Mouse (Mus musculus) midbrain, embryonic 12.5 days (tissue): ENCODE measurements around the gene Chd9. TPM values are rescaled to one million over a fixed set of nuclear protein-coding genes. Genes with fewer than 3 reads are reported as not detected.

Experiments
- ATAC-seq: fragments of 200-750 bp; cut with Nextera tagmentation; 2 replicates; pipeline ENCODE4 v1.8.0; 2017; ENCODE audit warnings: low read depth, moderate TSS enrichment, moderate library complexity; ENCODE audit not compliant: low FRiP score
- H3K27ac ChIP-seq: fragments of 300-500 bp; sonication (generic); replicated peaks from 2 replicates; pipeline ENCODE4 v1.5.1; 2016; ENCODE audit warnings: mild to moderate bottlenecking
- H3K27me3 ChIP-seq: fragments of 300-500 bp; sonication (generic); 2 replicates; pipeline ENCODE4 v1.6.1; 2016; ENCODE audit warnings: mild to moderate bottlenecking
- H3K36me3 ChIP-seq: fragments of 300-500 bp; sonication (generic); 2 replicates; pipeline ENCODE4 v1.6.1; 2016
- H3K4me1 ChIP-seq: fragments of 300-500 bp; sonication (generic); 2 replicates; pipeline ENCODE4 v1.6.1; 2016
- H3K4me2 ChIP-seq: fragments of 300-500 bp; sonication (generic); replicated peaks from 2 replicates; pipeline ENCODE4 v1.6.1; 2016; ENCODE audit warnings: mild to moderate bottlenecking, moderate library complexity
- H3K4me3 ChIP-seq: fragments of 300-500 bp; sonication (generic); 2 replicates; pipeline ENCODE4 v1.5.1; 2016; ENCODE audit warnings: mild to moderate bottlenecking
- H3K9ac ChIP-seq: fragments of 300-500 bp; sonication (generic); replicated peaks from 2 replicates; pipeline ENCODE4 v1.6.1; 2016; ENCODE audit warnings: mild to moderate bottlenecking, moderate library complexity
- H3K9me3 ChIP-seq: fragments of 300-500 bp; sonication (generic); 2 replicates; pipeline ENCODE4 v1.6.1; 2016; ENCODE audit warnings: mild to moderate bottlenecking
- WGBS: fragments of 180-500 bp; shearing (Covaris S2); methylation state at CpG from one replicate; pipeline ENCODE4 v1.1.7; 2016; 5-methylcytosine and 5-hydroxymethylcytosine counted together
- polyA plus RNA-seq: library from polyadenylated mRNA; unstranded; fragments of >200 nt; fragmentation: Nextera tagmentation; extraction: Ambion mirVana; gene quantifications from 2 replicates; pipeline ENCODE4 v1.2.1, GENCODE M21; 2016

Gene Chd9
- polyA plus RNA-seq, 1 experiment from 2014 or later: 58.9 TPM

DNA sequence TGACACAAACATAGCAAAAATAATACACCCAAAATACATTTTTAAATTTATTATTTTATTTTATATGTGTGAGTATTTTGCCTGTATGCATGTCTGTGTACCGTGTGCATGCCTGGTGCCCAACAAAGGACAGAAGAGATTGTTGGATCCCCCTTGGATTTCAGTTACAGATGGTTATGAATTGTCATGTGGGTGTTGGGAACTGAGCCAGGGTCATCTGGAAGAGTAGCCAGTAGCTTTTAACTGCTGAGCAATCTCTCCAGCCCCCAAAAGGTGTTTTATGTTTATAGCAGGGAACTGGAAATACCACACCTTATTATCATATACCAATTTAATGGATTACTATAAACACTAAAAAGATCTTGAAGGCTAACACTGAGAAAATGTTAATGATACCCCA, 106.6 kb downstream of the Chd9 start:
- no peak overlapping the region for H3K9ac ChIP-seq
- no peaks in the 10 kb centered on the region for H3K27me3 ChIP-seq
- no peak overlapping the region for H3K4me2 ChIP-seq
- WGBS: 97% methylated on average over 1 of the region's 1 CpGs
- H3K27ac ChIP-seq: no peak overlapping the region
- no peaks in the 10 kb centered on the region for H3K9me3 ChIP-seq
- no peak for ATAC-seq
- no peak overlapping the region for H3K4me3 ChIP-seq
- H3K36me3 ChIP-seq: peaks cover 5% of the 10 kb centered on the region; the same call in 1 of the 2 replicates
- no peaks in the 10 kb centered on the region for H3K4me1 ChIP-seq

DNA sequence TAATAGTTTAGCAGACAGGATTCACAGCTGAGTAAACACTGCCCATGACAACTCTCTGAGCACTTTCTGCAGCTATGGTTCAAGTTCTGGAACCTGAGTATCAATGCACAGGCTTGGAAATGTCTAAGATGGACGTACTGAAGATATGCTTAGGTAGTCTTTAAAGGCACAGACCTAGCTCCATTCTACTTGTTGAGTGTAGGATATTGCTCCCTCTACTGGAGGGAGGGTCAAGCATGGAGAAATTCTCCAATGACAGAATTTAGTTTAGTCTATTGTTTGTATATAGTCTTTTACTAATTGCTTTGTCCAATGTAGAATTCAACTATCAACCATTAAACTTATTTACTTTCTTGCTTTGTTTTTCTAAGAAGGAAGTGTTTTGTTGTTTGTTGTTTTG, 108.7 kb downstream of the Chd9 start:
- peaks cover 5% of the 10 kb centered on the region; the same call in 1 of the 2 replicates for H3K36me3 ChIP-seq
- no peaks in the 10 kb centered on the region for H3K4me1 ChIP-seq
- H3K9me3 ChIP-seq: no peaks in the 10 kb centered on the region
- H3K4me3 ChIP-seq: no peak overlapping the region
- WGBS: 38% methylated on average over 1 of the region's 1 CpGs
- H3K27me3 ChIP-seq: no peaks in the 10 kb centered on the region
- no peak overlapping the region for H3K4me2 ChIP-seq
- no peak for ATAC-seq
- H3K27ac ChIP-seq: no peak overlapping the region
- no peak overlapping the region for H3K9ac ChIP-seq

DNA sequence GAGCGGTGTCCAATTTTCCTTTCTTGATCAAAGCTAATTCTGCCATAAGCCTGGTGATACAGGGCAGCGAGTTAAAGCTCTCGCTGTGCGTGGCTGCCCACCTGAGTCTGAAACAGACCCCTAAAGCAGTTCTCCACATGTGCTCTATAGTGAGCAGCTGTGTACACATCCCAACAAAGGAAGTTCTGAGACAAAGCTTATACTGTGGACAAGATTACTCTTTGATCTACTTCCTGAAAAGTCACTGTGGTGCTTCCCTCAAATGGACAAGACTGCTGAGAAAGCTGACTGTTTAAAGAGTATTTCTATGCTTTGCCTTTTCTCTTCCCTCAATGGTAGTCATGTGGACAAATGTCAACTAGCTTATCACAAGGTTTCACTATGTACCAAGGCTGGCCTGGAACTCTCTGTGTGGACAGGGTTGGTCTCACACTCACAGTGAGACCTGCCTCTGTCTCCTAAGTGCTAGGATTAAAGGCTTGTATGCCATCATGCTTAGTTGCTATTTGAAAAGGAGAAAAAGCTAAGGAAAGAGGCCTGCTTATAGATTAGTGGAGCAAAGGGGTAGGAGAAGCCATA, 110.3 kb downstream of the Chd9 start:
- no peaks in the 10 kb centered on the region for H3K4me1 ChIP-seq
- H3K4me3 ChIP-seq: no peak overlapping the region
- no peak for ATAC-seq
- H3K36me3 ChIP-seq: no peaks in the 10 kb centered on the region
- no peak overlapping the region for H3K4me2 ChIP-seq
- H3K27me3 ChIP-seq: no peaks in the 10 kb centered on the region
- H3K9ac ChIP-seq: no peak overlapping the region
- H3K9me3 ChIP-seq: no peaks in the 10 kb centered on the region
- WGBS: 70% methylated on average over 4 of the region's 4 CpGs
- H3K27ac ChIP-seq: no peak overlapping the region

- H3K27me3 ChIP-seq: no peaks in the 10 kb centered on the region
- no peak overlapping the region for H3K4me3 ChIP-seq
- ATAC-seq: no peak
- WGBS: 100% methylated on average over 1 of the region's 1 CpGs
- no peaks in the 10 kb centered on the region for H3K9me3 ChIP-seq
- no peak overlapping the region for H3K9ac ChIP-seq
- H3K27ac ChIP-seq: no peak overlapping the region
- H3K36me3 ChIP-seq: no peaks in the 10 kb centered on the region
- H3K4me1 ChIP-seq: no peaks in the 10 kb centered on the region
- H3K4me2 ChIP-seq: no peak overlapping the region
Measured at GRCm38 (mm10) chr8:90939867-90940266, 111.7 kb downstream of the Chd9 start.

- no peaks in the 10 kb centered on the region for H3K4me1 ChIP-seq
- H3K27me3 ChIP-seq: no peaks in the 10 kb centered on the region
- H3K9ac ChIP-seq: no peak overlapping the region
- H3K4me3 ChIP-seq: no peak overlapping the region
- H3K27ac ChIP-seq: no peak overlapping the region
- H3K4me2 ChIP-seq: no peak overlapping the region
- no peaks in the 10 kb centered on the region for H3K9me3 ChIP-seq
- no peaks in the 10 kb centered on the region for H3K36me3 ChIP-seq
- no peak for ATAC-seq
- 80% methylated on average over 4 of the region's 4 CpGs for WGBS
Measured at GRCm38 (mm10) chr8:90943770-90944169, 115.6 kb downstream of the Chd9 start.

- H3K9me3 ChIP-seq: no peaks in the 10 kb centered on the region
- peak overlapping the region; percentile 69 for H3K9ac ChIP-seq
- peak overlapping the region; percentile 58 for H3K4me2 ChIP-seq
- H3K4me1 ChIP-seq: peaks cover 25% of the 10 kb centered on the region
- under 1% methylated on average over 21 of the region's 21 CpGs for WGBS
- peak; percentile 93 for ATAC-seq
- H3K27ac ChIP-seq: peak overlapping the region; percentile 98
- peak overlapping the region; percentile 55 for H3K4me3 ChIP-seq
- H3K27me3 ChIP-seq: no peaks in the 10 kb centered on the region
- no peaks in the 10 kb centered on the region for H3K36me3 ChIP-seq
Measured at GRCm38 (mm10) chr8:90954802-90955760, 126.9 kb downstream of the Chd9 start.

DNA sequence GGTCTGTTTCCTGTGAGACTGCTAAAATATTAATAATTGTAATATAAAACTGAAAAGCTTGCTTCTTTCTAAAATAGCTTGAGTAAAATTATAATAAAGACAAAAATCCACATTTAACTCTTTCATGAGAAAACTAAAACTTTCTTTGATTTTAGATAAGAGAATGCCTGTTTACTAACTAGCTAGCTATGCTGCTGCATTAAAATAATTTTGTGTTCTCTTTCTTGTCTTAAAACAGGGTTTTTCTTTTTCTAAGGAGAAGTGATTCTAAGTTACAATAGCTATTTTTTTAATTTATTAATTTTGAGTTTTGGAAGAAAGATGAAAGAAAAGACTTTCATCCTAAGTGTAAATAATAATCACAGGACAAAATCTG, 127.6 kb downstream of the Chd9 start:
- H3K9me3 ChIP-seq: no peaks in the 10 kb centered on the region
- peak overlapping the region; percentile 69 for H3K9ac ChIP-seq
- ATAC-seq: no peak
- 0 out of 2 replicates have a peak, but pooled peaks cover 5% of the 10 kb centered on the region for H3K36me3 ChIP-seq
- H3K27ac ChIP-seq: peak overlapping the region; percentile 98
- peaks cover 31% of the 10 kb centered on the region for H3K4me1 ChIP-seq
- peak overlapping the region; percentile 55 for H3K4me3 ChIP-seq
- H3K27me3 ChIP-seq: no peaks in the 10 kb centered on the region
- peak overlapping the region; percentile 59 for H3K4me2 ChIP-seq

DNA sequence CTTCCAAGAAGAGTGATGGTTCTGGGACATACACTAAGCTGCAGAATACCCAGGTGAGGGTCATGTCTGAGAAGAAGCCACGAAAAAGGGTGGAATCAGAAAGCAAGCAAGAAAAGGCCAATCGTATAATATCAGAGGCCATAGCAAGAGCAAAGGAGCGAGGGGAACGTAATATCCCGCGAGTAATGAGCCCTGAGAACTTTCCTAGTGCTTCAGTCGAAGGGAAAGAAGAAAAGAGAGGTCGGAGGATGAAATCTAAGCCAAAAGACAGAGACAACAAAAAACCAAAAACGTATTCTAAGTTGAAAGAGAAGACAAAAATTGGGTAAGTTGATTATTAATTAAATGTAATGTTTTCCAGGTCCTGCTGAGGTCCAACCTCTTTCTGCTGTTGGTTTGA, 128.2 kb downstream of the Chd9 start:
- peak overlapping the region; percentile 41 for H3K9ac ChIP-seq
- peaks cover 34% of the 10 kb centered on the region for H3K4me1 ChIP-seq
- H3K9me3 ChIP-seq: no peaks in the 10 kb centered on the region
- H3K27ac ChIP-seq: 0 out of 2 replicates have a peak overlapping the region, but pooled peaks have one; percentile 25
- 0 out of 2 replicates have a peak, but pooled peaks cover 7% of the 10 kb centered on the region for H3K36me3 ChIP-seq
- H3K27me3 ChIP-seq: no peaks in the 10 kb centered on the region
- WGBS: 46% methylated on average over 9 of the region's 9 CpGs
- no peak for ATAC-seq
- H3K4me2 ChIP-seq: peak overlapping the region; percentile 59
- peak overlapping the region; percentile 42 for H3K4me3 ChIP-seq

GRCm38 (mm10) chr8:90957711-90958110, 129.6 kb downstream of the Chd9 start:
- Histone ChIP-seq H3K4me1 (peaks cover 37% of the 10 kb centered on the region), H3K4me3 (peak overlapping the region; percentile 42), H3K9ac (no peak overlapping the region; the same call in 1 of the 2 replicates)

DNA sequence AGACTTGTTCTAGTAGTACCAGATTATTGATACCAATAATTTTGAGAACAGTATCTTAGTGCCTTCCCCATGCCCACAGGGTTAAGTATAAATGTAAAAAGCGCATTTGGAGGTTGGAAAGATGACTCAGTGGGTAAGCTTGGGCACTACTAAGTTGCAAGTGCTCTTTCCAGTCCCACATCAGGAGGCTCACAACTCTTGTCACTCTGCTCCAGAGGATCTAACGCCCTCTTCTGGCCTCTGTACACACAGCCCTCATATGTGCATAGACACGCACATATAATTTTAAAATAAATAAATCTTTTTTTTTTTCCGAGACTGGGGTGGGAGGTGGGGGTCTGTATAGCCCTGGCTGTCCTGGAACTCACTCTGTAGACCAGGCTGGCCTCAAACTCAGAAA, 131.6 kb downstream of the Chd9 start:
- Histone ChIP-seq H3K9ac (no peak overlapping the region), H3K4me1 (peaks cover 34% of the 10 kb centered on the region), H3K9me3 (no peaks in the 10 kb centered on the region), H3K36me3 (0 out of 2 replicates have a peak, but pooled peaks cover 7% of the 10 kb centered on the region), H3K27ac (no peak overlapping the region), H3K4me2 (no peak overlapping the region), H3K4me3 (no peak overlapping the region), H3K27me3 (no peaks in the 10 kb centered on the region)
- WGBS: 94% methylated on average over 4 of the region's 4 CpGs
- ATAC-seq: no peak

More at GRCm38 (mm10) chr8:90957711-90958110, 129.6 kb downstream of the Chd9 start:
- Histone ChIP-seq H3K36me3 (0 out of 2 replicates have a peak, but pooled peaks cover 7% of the 10 kb centered on the region), H3K9me3 (no peaks in the 10 kb centered on the region), H3K27ac (no peak overlapping the region), H3K27me3 (no peaks in the 10 kb centered on the region), H3K4me2 (peak overlapping the region; percentile 59)
- no peak for ATAC-seq

GRCm38 (mm10) chr8:90961603-90962002, 133.5 kb downstream of the Chd9 start:
- H3K4me1 ChIP-seq: peaks cover 34% of the 10 kb centered on the region
- 86% methylated on average over 4 of the region's 4 CpGs for WGBS
- ATAC-seq: no peak

DNA sequence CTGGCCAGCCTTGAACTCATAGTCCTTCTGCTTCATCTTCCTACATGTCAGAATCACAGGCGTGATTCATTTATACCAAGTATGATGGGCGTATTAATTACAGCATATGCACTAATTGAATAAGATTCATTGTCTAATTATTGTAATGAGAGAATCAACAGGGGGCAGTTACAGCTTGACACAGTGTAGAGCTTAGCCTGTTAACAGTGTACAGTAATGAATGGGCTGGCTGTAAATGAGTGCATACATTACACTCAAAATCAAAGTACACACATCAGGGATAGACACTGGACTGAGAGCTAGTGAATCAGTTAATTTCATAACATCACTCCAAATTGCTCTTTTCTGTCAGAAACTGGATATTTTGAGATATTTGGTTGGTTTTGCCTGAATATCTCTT, 135.9 kb downstream of the Chd9 start:
- 89% methylated on average over 2 of the region's 2 CpGs for WGBS
- H3K36me3 ChIP-seq: peaks cover 7% of the 10 kb centered on the region; the same call in 1 of the 2 replicates
- H3K4me3 ChIP-seq: no peak overlapping the region
- ATAC-seq: no peak
- H3K4me1 ChIP-seq: peaks cover 20% of the 10 kb centered on the region
- no peak overlapping the region for H3K4me2 ChIP-seq
- H3K9me3 ChIP-seq: no peaks in the 10 kb centered on the region
- H3K27ac ChIP-seq: no peak overlapping the region
- H3K9ac ChIP-seq: no peak overlapping the region
- H3K27me3 ChIP-seq: no peaks in the 10 kb centered on the region

More at GRCm38 (mm10) chr8:90961603-90962002, 133.5 kb downstream of the Chd9 start:
- H3K4me3 ChIP-seq: no peak overlapping the region
- no peaks in the 10 kb centered on the region for H3K9me3 ChIP-seq
- H3K36me3 ChIP-seq: 0 out of 2 replicates have a peak, but pooled peaks cover 7% of the 10 kb centered on the region
- no peaks in the 10 kb centered on the region for H3K27me3 ChIP-seq
- H3K4me2 ChIP-seq: no peak overlapping the region
- no peak overlapping the region for H3K9ac ChIP-seq
- no peak overlapping the region for H3K27ac ChIP-seq
